Mouse (Mus musculus) limb, embryonic 15.5 days (tissue): Measurements from ENCODE around the gene Pou1f1. TPM values are rescaled to one million over a fixed set of nuclear protein-coding genes. Genes with fewer than 3 reads are reported as not detected.

Experiments
- ATAC-seq: fragments of 200-750 bp; cut with Nextera tagmentation; 2 replicates; pipeline ENCODE4 v1.8.0; 2017; ENCODE audit warnings: low read depth, moderate TSS enrichment; ENCODE audit not compliant: insufficient number of reproducible peaks, low FRiP score, low TSS enrichment
- H3K27ac ChIP-seq: fragments of 300-500 bp; sonication (generic); 2 replicates; pipeline ENCODE4 v1.5.1; 2015; ENCODE audit warnings: moderate library complexity, mild to moderate bottlenecking, inconsistent platforms
- H3K27me3 ChIP-seq: fragments of 300-500 bp; sonication (generic); 2 replicates; pipeline ENCODE4 v1.6.1; 2015; ENCODE audit warnings: inconsistent platforms
- H3K36me3 ChIP-seq: fragments of 300-500 bp; sonication (generic); 2 replicates; pipeline ENCODE4 v1.6.1; 2015; ENCODE audit warnings: inconsistent platforms
- H3K4me1 ChIP-seq: fragments of 300-500 bp; sonication (generic); 2 replicates; pipeline ENCODE4 v1.6.1; 2015; ENCODE audit warnings: inconsistent platforms
- H3K4me2 ChIP-seq: fragments of 300-500 bp; sonication (generic); 2 replicates; pipeline ENCODE4 v1.6.1; 2015; ENCODE audit warnings: mild to moderate bottlenecking, inconsistent platforms
- H3K4me3 ChIP-seq: fragments of 300-500 bp; sonication (generic); 2 replicates; pipeline ENCODE4 v1.5.1; 2015; ENCODE audit warnings: mild to moderate bottlenecking, inconsistent platforms
- H3K9ac ChIP-seq: fragments of 300-500 bp; sonication (generic); 2 replicates; pipeline ENCODE4 v1.6.1; 2015; ENCODE audit warnings: inconsistent platforms
- H3K9me3 ChIP-seq: fragments of 300-500 bp; sonication (generic); 2 replicates; pipeline ENCODE4 v1.6.1; 2016; ENCODE audit warnings: inconsistent platforms
- WGBS: fragments of 180-500 bp; shearing (Covaris S2); methylation state at CpG from one replicate; pipeline ENCODE4 v1.1.7; 2015; 5-methylcytosine and 5-hydroxymethylcytosine counted together
- polyA plus RNA-seq: library from polyadenylated mRNA; unstranded; fragments of >200 nt; fragmentation: Nextera tagmentation; extraction: Ambion mirVana; gene quantifications from 2 replicates; pipeline ENCODE4 v1.2.1, GENCODE M21; 2015

The Pou1f1 gene
- polyA plus RNA-seq: 0.36 and 0.38 TPM in 2 replicates

- 79% methylated on average over 6 of the region's 6 CpGs for WGBS
- no peak within 1 kb of the TSS for H3K4me3 ChIP-seq
- no peaks in the 10 kb centered on the region for H3K36me3 ChIP-seq
- no peaks in the 10 kb centered on the region for H3K4me1 ChIP-seq
- no peak within 1 kb of the TSS for H3K4me2 ChIP-seq
- H3K9ac ChIP-seq: no peak within 1 kb of the TSS
- no peak for ATAC-seq
- no peaks in the 10 kb centered on the region for H3K27me3 ChIP-seq
- no peaks in the 10 kb centered on the region for H3K9me3 ChIP-seq
- H3K27ac ChIP-seq: no peak within 1 kb of the TSS
Measured at GRCm38 (mm10) chr16:65520211-65520610, at the start of gene Pou1f1. Gene Pou1f1, plus strand, starts transcription at chr16:65520511.

GRCm38 (mm10) chr16:65470650-65471049, 49.7 kb upstream of the Pou1f1 start:
- no peaks in the 10 kb centered on the region for H3K4me1 ChIP-seq
- H3K9me3 ChIP-seq: no peaks in the 10 kb centered on the region
- no peak overlapping the region for H3K27ac ChIP-seq
- ATAC-seq: peak; percentile 35; the same call in 1 of the 2 replicates
- H3K36me3 ChIP-seq: no peaks in the 10 kb centered on the region
- no peak overlapping the region for H3K9ac ChIP-seq
- no peaks in the 10 kb centered on the region for H3K27me3 ChIP-seq
- no peak overlapping the region for H3K4me3 ChIP-seq
- 24% methylated on average over 4 of the region's 4 CpGs for WGBS
- no peak overlapping the region for H3K4me2 ChIP-seq

- Histone ChIP-seq H3K4me2 (no peak overlapping the region), H3K27me3 (no peaks in the 10 kb centered on the region), H3K27ac (no peak overlapping the region), H3K4me1 (no peaks in the 10 kb centered on the region), H3K9me3 (no peaks in the 10 kb centered on the region), H3K4me3 (no peak overlapping the region), H3K9ac (no peak overlapping the region), H3K36me3 (no peaks in the 10 kb centered on the region)
- 17% methylated on average over 5 of the region's 5 CpGs for WGBS
- no peak for ATAC-seq
Measured at GRCm38 (mm10) chr16:65472472-65473001, 47.8 kb upstream of the Pou1f1 start.

DNA sequence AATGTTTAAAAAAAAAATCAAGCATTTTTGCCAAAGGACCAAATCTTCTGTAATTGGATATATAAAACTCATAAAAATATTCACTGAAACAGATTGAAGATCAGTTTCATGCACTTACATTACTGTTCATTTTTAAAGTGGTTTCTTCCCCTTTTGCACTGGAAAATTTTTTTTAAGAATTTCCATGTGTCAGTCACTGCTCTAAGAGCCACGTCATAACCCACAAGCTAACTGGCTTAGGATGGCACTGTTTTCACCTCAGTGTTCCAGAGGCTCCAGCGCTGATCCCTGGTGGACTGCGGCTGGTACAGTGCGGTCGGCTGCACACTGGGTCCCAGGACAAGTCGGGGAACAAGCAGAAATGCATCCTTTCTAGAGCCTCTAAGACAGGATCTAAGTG, 34.6 kb upstream of the Pou1f1 start:
- no peak for ATAC-seq
- Histone ChIP-seq H3K4me1 (no peaks in the 10 kb centered on the region), H3K9me3 (no peaks in the 10 kb centered on the region), H3K4me2 (no peak overlapping the region), H3K36me3 (no peaks in the 10 kb centered on the region), H3K27me3 (no peaks in the 10 kb centered on the region), H3K9ac (no peak overlapping the region), H3K27ac (no peak overlapping the region), H3K4me3 (no peak overlapping the region)
- WGBS: 83% methylated on average over 6 of the region's 6 CpGs

DNA sequence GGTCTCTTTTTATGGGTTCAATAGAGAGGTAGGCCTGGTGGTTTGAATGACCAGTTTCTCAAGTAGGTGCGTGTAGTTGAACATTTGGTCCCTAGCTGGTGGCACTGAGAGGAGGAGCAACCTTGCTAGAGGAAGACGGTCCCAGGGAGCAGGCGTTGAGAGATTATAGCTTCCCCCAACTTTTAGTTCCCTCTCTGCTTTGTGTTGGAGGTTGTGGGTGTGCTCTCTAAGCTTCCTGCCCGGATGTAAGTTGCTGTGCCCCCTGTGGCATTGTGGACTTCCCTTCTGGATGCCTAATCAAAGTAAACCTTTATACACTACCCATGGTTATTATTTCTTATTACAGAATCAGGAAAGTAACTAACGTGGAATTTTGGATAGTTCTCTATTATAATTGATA, 24.3 kb upstream of the Pou1f1 start:
- no peaks in the 10 kb centered on the region for H3K27me3 ChIP-seq
- H3K9me3 ChIP-seq: no peaks in the 10 kb centered on the region
- H3K9ac ChIP-seq: no peak overlapping the region
- WGBS: 73% methylated on average over 5 of the region's 5 CpGs
- H3K36me3 ChIP-seq: no peaks in the 10 kb centered on the region
- no peak overlapping the region for H3K4me3 ChIP-seq
- no peak overlapping the region for H3K27ac ChIP-seq
- H3K4me1 ChIP-seq: no peaks in the 10 kb centered on the region
- H3K4me2 ChIP-seq: no peak overlapping the region
- ATAC-seq: no peak

- H3K27ac ChIP-seq: no peak overlapping the region
- H3K4me3 ChIP-seq: no peak overlapping the region
- H3K9me3 ChIP-seq: no peaks in the 10 kb centered on the region
- no peaks in the 10 kb centered on the region for H3K27me3 ChIP-seq
- H3K4me1 ChIP-seq: no peaks in the 10 kb centered on the region
- no peak overlapping the region for H3K4me2 ChIP-seq
- 31% methylated on average over 2 of the region's 2 CpGs for WGBS
- ATAC-seq: no peak
- H3K9ac ChIP-seq: no peak overlapping the region
- no peaks in the 10 kb centered on the region for H3K36me3 ChIP-seq
Measured at GRCm38 (mm10) chr16:65497049-65497448, 23.3 kb upstream of the Pou1f1 start.

- Histone ChIP-seq H3K4me2 (no peak overlapping the region), H3K9ac (no peak overlapping the region), H3K27ac (no peak overlapping the region), H3K36me3 (no peaks in the 10 kb centered on the region), H3K4me1 (no peaks in the 10 kb centered on the region), H3K9me3 (no peaks in the 10 kb centered on the region), H3K27me3 (no peaks in the 10 kb centered on the region), H3K4me3 (no peak overlapping the region)
- WGBS: 19% methylated on average over 7 of the region's 7 CpGs
- ATAC-seq: no peak
Measured at GRCm38 (mm10) chr16:65514223-65514622, 6.1 kb upstream of the Pou1f1 start.

GRCm38 (mm10) chr16:65526004-65526403, 5.7 kb downstream of the Pou1f1 start:
- 88% methylated on average over 2 of the region's 2 CpGs for WGBS
- no peak for ATAC-seq

DNA sequence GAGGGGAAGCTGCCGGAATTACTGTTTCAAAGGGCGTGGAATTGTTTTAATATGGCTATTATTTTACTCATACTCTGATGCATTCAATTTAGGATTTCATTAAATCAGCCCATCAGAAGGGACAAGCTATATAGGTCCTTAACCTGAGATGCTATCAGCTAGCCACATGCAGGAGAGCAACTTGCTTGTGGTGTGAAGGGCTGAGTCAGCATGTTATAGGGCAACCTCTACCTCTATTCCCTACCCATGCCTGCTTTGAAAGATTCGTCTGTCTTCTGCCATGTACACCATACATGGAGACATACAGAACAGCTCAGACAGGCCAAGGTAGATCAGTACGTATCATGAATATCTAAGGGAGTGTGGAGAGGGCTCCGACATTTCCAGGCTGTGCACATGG, 6.4 kb downstream of the Pou1f1 start:
- no peak overlapping the region for H3K9ac ChIP-seq
- 87% methylated on average over 5 of the region's 5 CpGs for WGBS

More at GRCm38 (mm10) chr16:65526004-65526403, 5.7 kb downstream of the Pou1f1 start:
- Histone ChIP-seq H3K9me3 (no peaks in the 10 kb centered on the region), H3K36me3 (no peaks in the 10 kb centered on the region), H3K4me3 (no peak overlapping the region), H3K27ac (no peak overlapping the region), H3K4me2 (no peak overlapping the region), H3K9ac (no peak overlapping the region), H3K4me1 (no peaks in the 10 kb centered on the region), H3K27me3 (no peaks in the 10 kb centered on the region)

GRCm38 (mm10) chr16:65529589-65529988, 9.3 kb downstream of the Pou1f1 start:
- Histone ChIP-seq H3K9me3 (no peaks in the 10 kb centered on the region), H3K4me3 (no peak overlapping the region), H3K4me1 (no peaks in the 10 kb centered on the region), H3K4me2 (no peak overlapping the region), H3K36me3 (no peaks in the 10 kb centered on the region), H3K27ac (no peak overlapping the region), H3K27me3 (no peaks in the 10 kb centered on the region), H3K9ac (no peak overlapping the region)
- ATAC-seq: no peak
- WGBS: 18% methylated on average over 5 of the region's 5 CpGs

More for the DNA sequence above, 6.4 kb downstream of the Pou1f1 start:
- Histone ChIP-seq H3K36me3 (no peaks in the 10 kb centered on the region), H3K4me2 (no peak overlapping the region), H3K4me3 (no peak overlapping the region), H3K27me3 (no peaks in the 10 kb centered on the region), H3K4me1 (no peaks in the 10 kb centered on the region), H3K27ac (no peak overlapping the region), H3K9me3 (no peaks in the 10 kb centered on the region)
- no peak for ATAC-seq

GRCm38 (mm10) chr16:65531663-65532062, 11.4 kb downstream of the Pou1f1 start:
- Histone ChIP-seq H3K9ac (no peak overlapping the region), H3K9me3 (no peaks in the 10 kb centered on the region), H3K4me1 (no peaks in the 10 kb centered on the region), H3K27me3 (no peaks in the 10 kb centered on the region), H3K4me2 (no peak overlapping the region), H3K27ac (no peak overlapping the region), H3K36me3 (no peaks in the 10 kb centered on the region), H3K4me3 (no peak overlapping the region)
- ATAC-seq: no peak
- 35% methylated on average over 8 of the region's 8 CpGs for WGBS

GRCm38 (mm10) chr16:65533315-65533999, 13.1 kb downstream of the Pou1f1 start:
- Histone ChIP-seq H3K4me3 (no peak overlapping the region), H3K9me3 (no peaks in the 10 kb centered on the region), H3K4me2 (no peak overlapping the region), H3K4me1 (no peaks in the 10 kb centered on the region), H3K9ac (no peak overlapping the region), H3K27ac (no peak overlapping the region), H3K27me3 (no peaks in the 10 kb centered on the region), H3K36me3 (no peaks in the 10 kb centered on the region)
- ATAC-seq: no peak
- whole genome bisulfite sequencing: 26% methylated on average over 12 of the region's 12 CpGs
